Mouse (Mus musculus): ENCODE measurements at regions not wholly inside any gene's neighbourhood (a gene's known extent, or its start where the extent isn't known, plus 50 kb on each side); places are given as distances from the start of the nearest gene placed in this dataset.

GRCm38 (mm10) chr4:137216908-137217497, 60.3 kb upstream of the Wnt4 start:
- no peak for DNase-seq (ENCODE audit: low spot score in 2 of 2)

GRCm38 (mm10) chr4:137214573-137214972, 62.7 kb upstream of the Wnt4 start:
- DNase-seq (ENCODE audit: low spot score in 2 of 2): no peak

- no peak for DNase-seq (ENCODE audit: low spot score in 2 of 2)
Observed at GRCm38 (mm10) chr4:137212846-137213245, 64.4 kb upstream of the Wnt4 start.

- DNase-seq (ENCODE audit: low spot score in 2 of 2): no peak
Observed at GRCm38 (mm10) chr4:137212106-137212505, 65.2 kb upstream of the Wnt4 start.

- no peak for DNase-seq (ENCODE audit: low spot score in 2 of 2)
Observed at GRCm38 (mm10) chr4:137211288-137211687, 66.0 kb upstream of the Wnt4 start.

- no peak for DNase-seq (ENCODE audit: low spot score in 2 of 2)
Observed at GRCm38 (mm10) chr4:137210525-137210924, 66.8 kb upstream of the Wnt4 start.

- peak; percentile 63 to 73 for DNase-seq (ENCODE audit: low spot score in 2 of 2)
Observed at GRCm38 (mm10) chr4:137200968-137201367, 76.3 kb upstream of the Wnt4 start.

GRCm38 (mm10) chr4:137200426-137200825, 76.9 kb upstream of the Wnt4 start:
- DNase-seq (ENCODE audit: low spot score in 2 of 2): no peak

- no peak for DNase-seq (ENCODE audit: low spot score in 2 of 2)
Observed at GRCm38 (mm10) chr4:137196491-137196974, 80.8 kb upstream of the Wnt4 start.

GRCm38 (mm10) chr4:137194106-137194505, 83.2 kb upstream of the Wnt4 start:
- DNase-seq (ENCODE audit: low spot score in 2 of 2): no peak

GRCm38 (mm10) chr4:137190625-137191024, 86.7 kb upstream of the Wnt4 start:
- no peak for DNase-seq (ENCODE audit: low spot score in 2 of 2)

GRCm38 (mm10) chr4:137189801-137190200, 87.5 kb upstream of the Wnt4 start:
- no peak for DNase-seq (ENCODE audit: low spot score in 2 of 2)

- DNase-seq (ENCODE audit: low spot score in 2 of 2): no peak
Observed at GRCm38 (mm10) chr4:137189058-137189457, 88.2 kb upstream of the Wnt4 start.

- DNase-seq (ENCODE audit: low spot score in 2 of 2): no peak
Observed at GRCm38 (mm10) chr4:137187592-137187991, 89.7 kb upstream of the Wnt4 start.

- no peak for DNase-seq (ENCODE audit: low spot score in 2 of 2)
Observed at GRCm38 (mm10) chr4:137187051-137187450, 90.2 kb upstream of the Wnt4 start.

- DNase-seq (ENCODE audit: low spot score in 2 of 2): no peak
Observed at GRCm38 (mm10) chr4:137185001-137185400, 92.3 kb upstream of the Wnt4 start.

GRCm38 (mm10) chr4:137183181-137183850, 94.0 kb upstream of the Wnt4 start:
- DNase-seq (ENCODE audit: low spot score in 2 of 2): no peak

GRCm38 (mm10) chr4:137182547-137182946, 94.7 kb upstream of the Wnt4 start:
- DNase-seq (ENCODE audit: low spot score in 2 of 2): no peak

GRCm38 (mm10) chr4:137181252-137181651, 96.0 kb upstream of the Wnt4 start:
- no peak for DNase-seq (ENCODE audit: low spot score in 2 of 2)

- no peak for DNase-seq (ENCODE audit: low spot score in 2 of 2)
Observed at GRCm38 (mm10) chr4:137180083-137180482, 97.2 kb upstream of the Wnt4 start.

- DNase-seq (ENCODE audit: low spot score in 2 of 2): no peak
Observed at GRCm38 (mm10) chr4:137178833-137179232, 98.5 kb upstream of the Wnt4 start.

GRCm38 (mm10) chr4:137164933-137165332, 112.4 kb upstream of the Wnt4 start:
- DNase-seq (ENCODE audit: low spot score in 2 of 2): peak; percentile 39 to 52

GRCm38 (mm10) chr4:137164429-137164828, 112.9 kb upstream of the Wnt4 start:
- DNase-seq (ENCODE audit: low spot score in 2 of 2): peak; percentile 80 to 85

Data from urinary bladder, postnatal 36 days (tissue).